Mouse (Mus musculus): ENCODE measurements around the gene Brinp1.

DNA sequence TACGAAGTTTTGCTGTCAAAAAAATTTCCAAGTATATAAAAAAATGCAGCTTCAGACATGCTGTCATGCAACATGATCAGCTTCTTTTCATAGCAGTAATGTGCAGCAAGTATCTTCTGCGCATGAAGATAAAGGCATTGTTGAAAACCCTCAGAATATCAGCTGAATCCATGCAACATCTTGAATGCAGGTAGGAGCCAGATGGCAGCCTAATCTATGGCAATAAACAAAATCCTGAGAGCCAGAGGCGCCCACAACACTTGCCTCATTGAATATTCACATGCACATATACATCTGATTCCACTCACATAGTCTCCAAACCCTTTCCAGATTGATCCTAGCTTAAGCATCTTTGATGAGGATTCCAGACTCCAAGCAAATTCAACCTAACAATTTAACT lies 24.2 kb downstream of the Brinp1 start:
- TF ChIP-seq TAL1 (IDR thresholded peaks at IDR 0.05; ENCODE audit: low read length) (no peak), GATA1 (IDR thresholded peaks at IDR 0.05; ENCODE audit: low read length) (no peak)
